Mouse (Mus musculus) C2C12 (cell line): ENCODE results near the gene Ednra.

Source experiments
- CEBPB ChIP-seq: IDR thresholded peaks from one replicate; pipeline ENCODE4 v1.6.1; 2011; ENCODE audit warnings: low read depth, mild to moderate bottlenecking, control low read depth, moderate library complexity
- CTCF ChIP-seq: IDR thresholded peaks from one replicate; pipeline ENCODE4 v1.5.1; 2011; ENCODE audit not compliant: control insufficient read depth, insufficient read depth, insufficient read length
- USF1 ChIP-seq: IDR thresholded peaks from one replicate; pipeline ENCODE4 v1.6.1; 2011; ENCODE audit warnings: low read depth, mild to moderate bottlenecking, control low read depth, moderate library complexity

GRCm38 (mm10) chr8:77753796-77754195 is 29.5 kb upstream of the Ednra start:
- TF ChIP-seq USF1 (no peak), CTCF (no peak), CEBPB (no peak)
